Mouse (Mus musculus) stomach, postnatal 0 days (tissue): Measurements from ENCODE around the gene Dixdc1.

ENCODE experiments used
- CTCF ChIP-seq: IDR thresholded peaks from 2 replicates; pipeline ENCODE4 v1.5.1; 2016; ENCODE audit warnings: antibody characterized with exemption, low read depth, mild to moderate bottlenecking, moderate library complexity
- EP300 ChIP-seq: optimal IDR thresholded peaks from 2 replicates; pipeline ENCODE3; 2016; ENCODE audit warnings: antibody characterized with exemption

- TF ChIP-seq EP300 = no peak
- TF ChIP-seq CTCF = no peak
Measured at GRCm38 (mm10) chr9:50761520-50762243, 22.4 kb upstream of the Dixdc1 start.
